Mouse (Mus musculus): Measurements from ENCODE around the gene Pakap.

DNA sequence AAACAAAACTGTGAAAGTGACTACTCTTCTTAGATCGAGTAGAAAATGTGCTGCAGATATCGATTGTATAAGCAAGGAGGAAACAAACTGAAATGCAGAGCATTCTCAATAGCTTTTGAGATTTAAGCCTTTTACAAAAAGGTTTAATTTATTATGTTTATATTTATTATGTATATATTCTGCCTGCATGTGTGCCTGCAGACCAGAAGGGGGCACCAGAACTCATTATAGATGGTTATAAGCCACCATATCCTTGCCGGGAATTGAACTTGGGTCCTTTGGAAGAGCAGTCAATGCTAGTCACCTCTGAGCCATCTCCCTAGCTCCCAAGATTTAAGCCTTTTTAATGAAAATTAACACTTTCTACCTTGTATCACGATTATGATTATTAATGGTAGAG, 32.9 kb upstream of the Pakap start:
- no peak for TF ChIP-seq POLR2A (IDR thresholded peaks at IDR 0.05; ENCODE audit: borderline replicate concordance, insufficient read depth, low read length)
- TF ChIP-seq CTCF (IDR thresholded peaks at IDR 0.05; ENCODE audit: borderline replicate concordance, insufficient read depth, low read depth, low read length), result no peak

All from cerebellum, adult 2 months (tissue).